Mouse (Mus musculus) erythroid progenitor cell, adult 5-6 weeks (primary cell): ENCODE data around the gene Neurl1b. TPM values are rescaled to one million over a fixed set of nuclear protein-coding genes. Genes with fewer than 3 reads are reported as not detected.

Experiments
- ATAC-seq: replicated peaks from 2 replicates; pipeline ENCODE4 v1.8.0; 2016; ENCODE audit warnings: moderate number of reproducible peaks, mild to moderate bottlenecking, moderate TSS enrichment, inconsistent platforms; ENCODE audit not compliant: poor library complexity, low FRiP score, severe bottlenecking
- total RNA-seq, 2 experiments: library from RNA; stranded (forward) in 1 of 2; stranded (reverse) in 1 of 2; fragments of 150-400 nt in 1 of 2; fragments of 186-747, 209-891 nt in 1 of 2; gene quantifications; 2 replicates each; pipeline versions ENCODE4 v1.2.3 to v1.2.4; 2015 to 2017; ENCODE audit warnings: low replicate concordance in 2 of 2

The Neurl1b gene
- total RNA-seq, 2 experiments from 2014 or later, result 1.5 to 2.5 TPM

DNA sequence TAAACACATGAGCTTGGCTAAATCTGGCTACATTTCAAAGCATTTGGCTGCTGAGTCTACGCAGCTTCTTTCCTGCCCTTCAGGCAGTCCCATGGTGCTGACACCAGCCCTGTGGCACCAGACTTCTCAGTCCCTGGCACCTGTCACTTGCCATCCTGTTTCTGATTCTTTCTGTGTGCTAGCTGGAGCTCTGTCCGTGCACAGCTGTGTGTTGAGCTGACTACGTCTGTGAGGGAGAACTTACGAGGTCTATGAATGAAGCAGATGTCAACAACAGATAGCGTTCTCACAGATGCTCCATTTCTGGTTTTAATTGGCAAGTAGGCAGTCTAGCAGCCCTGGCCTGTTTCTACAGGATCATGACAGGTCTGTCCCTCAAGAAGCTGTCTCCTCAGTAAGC lies 24.0 kb upstream of the Neurl1b start:
- no peak for ATAC-seq

DNA sequence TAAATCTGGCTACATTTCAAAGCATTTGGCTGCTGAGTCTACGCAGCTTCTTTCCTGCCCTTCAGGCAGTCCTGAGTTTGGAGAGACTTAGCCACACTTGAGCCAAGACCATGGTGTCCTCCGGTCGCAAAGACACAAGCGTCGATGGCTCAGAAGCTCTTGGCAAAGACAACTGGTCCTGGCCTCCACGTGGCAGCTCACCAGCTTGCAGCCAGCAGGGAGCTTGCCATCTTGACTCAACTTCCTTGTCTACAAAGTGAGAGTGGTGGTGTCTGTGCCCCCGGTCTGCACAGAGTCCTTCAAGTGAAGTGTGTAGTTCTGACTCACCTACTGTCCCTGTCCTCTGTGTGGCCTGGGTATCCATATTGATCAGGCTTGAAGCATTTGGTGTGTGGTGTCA lies 22.3 kb upstream of the Neurl1b start:
- no peak for ATAC-seq

DNA sequence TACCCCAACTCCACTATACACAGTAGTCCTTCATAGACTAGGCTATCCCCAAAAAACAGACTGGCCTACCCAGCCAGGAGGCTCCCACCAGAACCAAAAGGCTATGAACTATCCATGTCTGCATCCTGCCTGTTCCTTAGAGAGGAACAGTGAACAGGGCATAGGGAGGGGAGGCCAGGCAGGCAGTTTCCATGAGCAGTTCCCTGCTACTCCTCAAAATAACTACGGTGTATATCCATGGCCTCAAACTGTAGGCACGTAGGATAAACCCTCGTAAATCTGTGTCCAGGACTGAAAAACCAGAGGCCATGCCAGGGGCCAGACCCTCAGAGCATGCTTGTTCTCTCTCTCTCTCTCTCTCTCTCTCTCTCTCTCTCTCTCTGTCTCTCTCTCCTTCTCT lies 17.9 kb upstream of the Neurl1b start:
- ATAC-seq, result no peak

DNA sequence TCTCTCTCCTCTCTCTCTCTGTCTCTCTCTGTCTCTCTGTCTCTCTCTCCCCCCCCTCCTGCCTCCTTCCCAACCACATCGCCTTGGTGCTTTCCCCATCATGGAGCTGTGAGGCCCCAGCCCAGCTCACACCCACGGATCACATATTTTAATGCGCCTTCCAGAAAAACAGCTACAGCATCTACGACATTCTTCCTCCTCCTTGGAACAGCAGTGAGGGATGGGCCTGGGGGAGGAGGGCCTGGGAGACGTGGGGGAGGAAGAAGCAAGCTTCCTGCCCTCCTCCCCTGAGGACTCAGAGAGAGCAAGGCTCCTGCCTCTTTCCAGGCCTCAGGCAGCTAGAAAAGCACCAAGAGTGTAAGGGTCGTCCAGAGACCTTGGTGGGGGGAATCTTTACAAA lies 17.3 kb upstream of the Neurl1b start:
- no peak for ATAC-seq

DNA sequence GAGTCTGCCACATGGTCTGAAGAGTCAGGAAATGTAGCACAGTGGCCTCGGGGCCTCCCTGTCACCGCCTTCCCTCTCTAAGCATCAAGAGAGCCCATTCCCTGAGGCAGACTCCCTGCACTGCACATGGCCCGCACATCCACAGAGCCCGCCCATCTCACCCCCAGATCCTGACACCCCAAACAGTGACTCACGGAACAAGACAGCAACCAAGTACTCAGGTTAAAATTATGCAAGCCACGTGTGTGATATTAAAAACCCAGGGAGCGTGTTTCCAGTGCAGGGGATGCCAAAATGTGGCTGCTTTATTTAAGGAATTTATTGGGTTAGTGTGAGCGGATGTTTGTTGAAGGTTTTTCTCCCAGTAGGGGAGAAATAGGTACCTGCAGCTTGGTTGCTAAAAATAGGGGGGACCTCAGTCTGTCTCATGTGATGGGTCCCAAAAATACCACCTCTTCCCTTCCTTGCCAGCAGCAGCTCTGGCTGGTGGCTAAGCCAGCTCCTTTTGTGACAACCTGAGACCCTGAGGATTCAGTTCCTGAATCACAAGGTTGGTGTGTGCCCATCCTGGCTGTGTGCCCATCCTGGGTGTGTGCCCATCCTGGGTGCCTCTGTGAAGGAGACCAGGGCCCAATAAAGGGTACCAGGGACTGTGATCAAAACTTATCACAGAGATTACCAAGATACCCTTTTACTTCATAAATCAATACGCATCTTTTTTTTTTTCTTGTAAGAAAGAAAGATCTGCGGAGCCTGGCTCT lies 9.1 kb upstream of the Neurl1b start:
- ATAC-seq, result no peak

DNA sequence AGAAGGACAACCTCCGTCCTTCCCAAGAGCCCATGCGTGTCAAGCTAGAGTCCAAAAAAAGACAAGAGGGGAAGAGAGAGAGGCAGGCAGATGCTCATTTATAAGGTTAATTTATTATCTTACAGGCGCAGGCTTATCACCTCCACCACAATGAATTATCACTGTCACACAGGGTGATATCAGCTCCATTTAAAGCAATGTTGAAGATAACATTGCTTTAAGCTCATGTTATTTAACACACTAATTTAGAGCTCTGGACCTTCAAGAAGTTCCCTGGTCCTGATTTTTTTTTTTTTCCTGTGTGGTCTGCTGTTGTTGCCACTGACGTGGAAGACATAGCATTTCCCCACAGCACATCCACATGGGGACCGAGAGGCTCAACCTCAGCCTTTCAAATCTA lies 1.7 kb upstream of the Neurl1b start:
- ATAC-seq, result no peak

DNA sequence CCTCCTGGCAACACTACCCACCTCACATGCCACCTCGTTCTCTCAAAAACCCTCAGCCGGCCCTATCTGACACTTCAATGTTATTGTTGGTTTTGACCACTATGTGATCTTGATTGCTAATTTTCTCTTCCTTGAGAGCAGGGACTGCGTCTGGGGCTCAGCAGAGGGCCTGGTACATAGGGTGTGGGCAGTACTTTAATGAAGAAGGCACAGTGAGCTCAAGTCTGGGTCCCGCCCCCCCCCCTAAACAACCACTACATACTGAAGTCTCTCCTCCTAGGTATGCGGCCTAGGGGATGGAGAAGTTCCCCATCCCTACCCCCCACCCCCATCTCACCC lies 476 bp upstream of the Neurl1b start:
- ATAC-seq, result no peak

DNA sequence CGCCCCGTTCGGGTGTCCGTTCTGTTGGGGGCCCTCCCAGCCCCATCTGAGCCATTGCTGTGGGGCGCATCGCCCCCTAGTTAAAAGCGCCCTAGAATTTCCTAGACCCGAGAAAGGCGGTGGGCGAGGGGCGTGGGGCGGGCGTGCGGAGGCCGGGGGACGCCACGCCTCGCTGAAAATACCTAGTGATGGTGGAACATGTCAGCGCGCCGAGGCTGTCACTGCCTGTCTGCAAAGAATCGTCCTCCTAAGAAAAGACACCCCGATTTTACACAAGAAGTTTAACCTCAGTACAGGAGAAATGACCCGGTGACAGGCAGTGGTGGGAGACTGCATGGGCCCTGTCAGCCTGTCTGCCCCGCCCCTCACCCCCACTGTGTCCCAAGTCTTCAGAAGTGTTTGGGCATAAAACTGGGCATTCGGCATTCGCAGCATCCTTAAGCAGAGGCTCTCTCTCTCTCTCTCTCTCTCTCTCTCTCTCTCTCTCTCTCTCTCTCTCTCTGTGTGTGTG lies 781 bp downstream of the Neurl1b start:
- ATAC-seq, result no peak

DNA sequence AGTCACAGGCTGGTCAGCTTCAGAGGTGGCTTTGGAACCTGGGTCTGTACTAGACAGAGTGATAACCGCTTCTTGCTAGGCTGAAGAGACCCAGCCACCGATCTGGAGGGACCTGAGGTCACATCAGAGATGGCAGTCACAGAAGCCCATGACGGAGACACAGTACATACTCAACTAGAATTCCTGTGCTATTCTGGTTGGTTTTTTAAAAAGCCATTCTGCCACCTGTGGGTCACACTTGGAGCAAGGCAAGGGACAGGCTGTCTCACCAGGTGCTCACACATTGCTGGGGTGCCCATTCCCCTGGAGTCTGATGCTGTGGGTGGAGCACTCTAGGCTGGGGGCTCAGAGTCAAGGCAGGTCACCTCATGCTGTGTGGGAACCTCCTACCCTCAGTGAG lies 1.5 kb downstream of the Neurl1b start:
- no peak for ATAC-seq

DNA sequence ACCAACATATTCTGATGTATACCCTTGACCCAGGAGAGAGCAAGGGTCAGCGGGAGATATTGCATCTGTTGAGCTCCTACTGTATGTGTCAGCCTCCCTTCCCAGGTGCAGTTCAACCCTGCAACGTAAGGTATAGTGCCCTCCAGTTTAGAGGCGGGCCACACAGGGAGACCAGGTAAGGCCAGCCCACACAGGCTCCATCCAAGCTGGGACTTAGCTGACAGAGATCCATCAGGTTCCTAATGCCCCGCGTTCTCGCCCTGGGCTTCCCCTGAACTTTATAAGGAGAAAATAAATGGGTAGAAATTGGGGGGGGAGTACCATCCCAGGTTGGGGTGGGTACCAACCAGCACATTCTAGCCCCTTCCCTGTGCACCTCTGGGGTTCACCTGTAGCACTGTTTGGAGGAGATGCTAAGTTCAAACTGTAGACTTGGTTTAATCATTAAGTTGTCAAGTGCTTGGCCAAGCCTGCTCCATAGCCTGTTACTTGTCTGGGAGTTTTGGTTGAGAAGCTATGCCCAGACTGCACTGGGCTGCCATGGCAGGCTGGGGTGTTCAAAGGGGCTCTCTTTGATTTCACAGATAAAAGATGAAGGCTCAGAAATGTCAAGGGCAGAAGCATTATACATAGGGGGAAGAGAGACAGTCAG lies 3.3 kb downstream of the Neurl1b start:
- ATAC-seq, result no peak

DNA sequence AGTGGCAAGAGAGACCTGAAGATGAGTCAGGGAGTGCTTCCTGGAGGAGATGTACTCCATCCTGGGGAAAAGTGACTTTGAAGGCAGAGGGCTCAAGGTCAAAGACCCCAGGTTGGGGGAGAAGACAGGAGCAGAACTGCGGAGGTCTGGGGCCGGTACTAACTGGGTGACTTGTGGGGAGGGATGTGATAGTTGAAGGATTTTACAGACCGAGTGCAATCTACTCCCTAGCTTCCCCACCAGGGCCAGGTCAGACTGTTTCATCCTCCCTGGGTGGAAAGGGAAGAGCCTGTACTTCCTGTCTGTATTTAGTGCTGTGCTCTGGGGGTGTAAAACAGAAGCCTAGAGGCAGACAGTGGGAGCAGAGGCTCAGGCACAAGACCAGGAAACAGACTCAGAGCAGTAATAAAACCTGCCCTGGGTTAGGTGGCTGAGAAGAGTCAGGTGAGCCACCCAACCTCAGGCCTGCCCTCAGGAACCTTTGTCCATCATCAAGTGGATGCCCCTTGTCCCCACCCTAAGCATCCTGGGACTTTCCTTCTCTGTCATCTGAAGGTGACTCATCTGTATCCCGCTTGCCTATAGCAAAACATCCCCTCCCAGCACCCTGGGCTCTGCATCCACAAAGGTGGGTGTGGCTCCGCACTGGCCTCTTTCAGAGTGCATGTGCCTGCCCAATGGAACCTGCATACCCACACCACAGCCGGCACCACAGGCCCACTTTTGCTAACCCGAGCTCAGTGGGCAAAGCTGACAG lies 6.0 kb downstream of the Neurl1b start:
- ATAC-seq, result no peak

DNA sequence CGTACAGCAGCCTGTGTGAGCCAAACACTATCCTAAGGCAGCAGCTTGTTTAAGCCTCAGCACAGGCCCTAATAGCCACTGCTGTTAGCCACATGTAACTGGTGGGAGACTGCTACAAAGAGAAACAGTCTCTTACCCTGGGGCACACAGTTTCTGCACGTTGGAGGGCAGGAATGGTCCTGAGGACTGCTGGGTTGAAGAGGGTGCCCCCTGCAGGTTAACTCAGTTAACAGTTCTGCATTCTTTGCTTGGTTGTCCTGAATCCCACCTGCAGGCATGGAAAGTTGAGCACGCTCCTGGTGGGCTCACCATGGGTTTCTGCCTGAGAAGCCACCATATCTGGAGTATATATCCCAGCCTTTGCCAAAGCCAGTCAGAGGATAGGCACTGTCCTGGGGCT lies 6.9 kb downstream of the Neurl1b start:
- ATAC-seq, result no peak

DNA sequence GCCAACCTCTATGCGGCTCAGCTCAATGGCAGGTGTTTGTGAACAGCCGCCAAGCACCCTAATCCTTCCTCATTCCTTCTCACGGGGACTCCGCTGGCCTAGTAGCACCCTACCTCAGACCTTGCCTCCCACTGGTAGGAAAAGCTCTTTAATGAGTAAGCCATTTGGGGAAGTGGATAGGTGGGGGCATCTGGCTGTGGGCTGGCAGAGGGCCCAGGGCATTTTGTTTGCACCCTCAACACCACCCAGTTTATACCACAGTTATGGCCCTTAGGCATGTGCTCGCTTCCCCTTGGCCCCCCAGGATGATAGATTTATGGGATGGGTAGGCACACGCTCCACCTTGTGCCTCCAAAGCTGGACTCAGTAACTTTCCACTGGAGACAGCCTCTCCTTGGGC lies 7.8 kb downstream of the Neurl1b start:
- no peak for ATAC-seq

DNA sequence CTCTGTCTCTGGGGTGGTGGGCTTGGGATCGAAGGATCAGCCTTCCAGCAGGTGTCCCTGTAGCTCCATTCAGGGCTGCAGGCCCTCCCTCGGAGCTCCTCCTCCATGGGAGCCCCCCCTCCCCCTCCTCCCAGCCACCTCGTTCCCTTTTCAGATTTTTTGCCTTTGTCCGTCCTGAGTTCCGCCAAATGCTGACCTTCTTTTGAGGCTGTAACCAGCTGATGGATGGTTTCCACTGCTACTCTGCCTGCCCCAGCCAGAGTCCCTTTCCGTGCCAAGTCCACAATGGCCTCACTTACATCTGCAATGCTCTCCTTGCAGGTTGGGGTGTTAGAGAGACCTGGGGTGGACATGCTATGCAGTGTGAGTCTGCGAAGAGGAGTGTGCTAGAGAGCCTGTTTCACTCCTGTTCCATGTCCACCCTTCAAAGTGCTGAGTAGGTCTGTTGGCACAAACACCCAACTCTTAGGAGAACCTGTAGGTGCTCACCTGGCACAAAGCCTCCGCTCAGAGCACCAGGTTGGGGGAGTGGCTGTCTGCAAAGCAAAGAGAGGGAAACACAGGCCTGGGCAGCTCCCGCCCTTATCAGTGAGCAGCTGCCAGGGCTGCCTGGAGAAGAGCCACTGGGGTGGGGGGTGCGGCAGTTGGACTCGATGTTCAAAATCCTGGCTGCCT lies 9.5 kb downstream of the Neurl1b start:
- ATAC-seq, result no peak

DNA sequence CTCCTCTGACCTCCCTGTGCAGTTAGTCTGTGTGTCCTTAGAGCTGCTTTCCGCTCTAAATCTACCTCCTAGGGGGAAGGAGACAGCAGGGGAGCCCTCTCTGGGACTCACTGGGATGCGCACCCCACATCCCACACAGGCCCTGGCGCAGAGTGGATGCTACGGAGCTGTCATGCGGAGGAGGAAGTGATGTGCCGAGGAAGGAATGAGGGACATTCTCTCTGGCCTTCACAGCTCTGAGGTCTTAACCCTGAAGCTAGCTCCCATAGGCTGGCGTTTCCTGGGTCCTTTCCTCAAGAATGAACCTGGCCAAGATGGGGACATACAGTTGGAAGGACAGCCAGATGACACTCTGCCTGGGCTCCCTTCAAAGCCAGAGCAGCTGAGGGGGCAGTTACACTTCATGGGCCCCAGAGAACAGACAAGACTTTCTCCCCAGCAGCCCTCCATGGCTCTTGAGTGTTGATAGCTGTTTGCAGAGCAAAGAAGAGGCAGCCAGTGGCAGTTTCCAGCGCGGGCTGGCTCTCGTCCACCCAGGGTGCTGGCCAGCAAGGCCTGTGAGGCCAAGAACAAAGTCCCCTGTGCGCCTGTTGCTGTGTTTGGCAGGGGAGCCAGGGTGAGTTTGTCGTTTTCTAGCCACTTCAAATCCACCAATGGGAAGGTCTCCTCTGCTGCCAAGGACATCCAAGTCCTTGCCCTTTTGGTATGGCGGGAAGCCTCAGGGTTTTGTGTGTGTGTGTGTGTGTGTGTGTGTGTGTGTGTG lies 10.5 kb downstream of the Neurl1b start:
- no peak for ATAC-seq

DNA sequence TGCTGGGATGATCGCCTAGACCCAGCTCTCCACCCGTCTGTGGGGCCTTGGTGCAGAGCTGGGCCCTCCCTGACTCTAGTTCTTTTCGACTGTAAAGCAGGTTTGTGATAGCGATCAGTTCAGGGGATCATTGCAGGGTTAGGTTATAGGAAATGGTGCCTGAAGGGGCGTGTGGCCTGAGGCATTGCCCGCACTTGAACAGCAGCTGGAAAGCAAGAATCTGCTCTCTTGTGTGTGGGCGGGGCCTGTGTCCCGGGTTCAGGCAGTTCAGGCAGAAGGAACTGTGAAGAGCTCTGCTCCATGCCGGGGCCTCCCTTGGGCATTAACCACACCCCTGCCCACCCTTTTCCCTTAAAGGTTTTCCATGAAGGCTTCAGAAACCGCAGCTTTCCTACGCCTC lies 18.7 kb downstream of the Neurl1b start:
- no peak for ATAC-seq

DNA sequence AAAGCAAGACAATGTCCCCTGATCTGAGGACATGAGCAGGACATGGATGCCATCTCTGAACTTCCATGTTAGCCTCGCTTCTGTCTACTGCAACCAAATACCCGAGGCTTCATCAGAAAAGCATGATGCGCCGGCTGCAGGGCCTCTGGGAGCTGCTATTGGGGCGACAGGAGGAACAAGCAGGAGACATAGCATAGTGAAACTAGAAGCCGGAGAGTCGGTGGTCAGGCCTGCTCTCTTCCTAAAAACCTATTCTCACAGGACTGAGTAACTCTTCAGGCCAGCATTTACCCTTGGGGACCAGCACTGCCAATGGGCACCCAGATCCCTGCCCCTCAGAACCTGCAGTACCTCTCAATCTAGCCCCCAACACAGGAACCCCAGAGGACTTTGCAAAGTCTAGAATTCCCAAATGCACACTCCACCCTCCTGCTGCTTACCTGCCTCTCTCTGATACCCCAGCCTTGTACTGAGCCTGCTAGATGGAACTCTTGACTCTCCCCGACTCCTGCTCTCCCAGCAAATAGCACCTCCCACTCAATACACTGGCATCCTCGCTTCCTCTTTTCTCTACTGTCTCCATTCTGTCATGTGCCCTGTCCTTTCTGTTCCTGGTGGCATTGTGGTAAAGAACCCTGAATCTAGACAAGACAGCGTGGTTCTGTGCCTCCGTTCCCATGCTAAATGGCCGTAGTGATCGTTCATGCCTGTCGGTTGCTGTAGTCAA lies 22.6 kb downstream of the Neurl1b start:
- ATAC-seq, result no peak

DNA sequence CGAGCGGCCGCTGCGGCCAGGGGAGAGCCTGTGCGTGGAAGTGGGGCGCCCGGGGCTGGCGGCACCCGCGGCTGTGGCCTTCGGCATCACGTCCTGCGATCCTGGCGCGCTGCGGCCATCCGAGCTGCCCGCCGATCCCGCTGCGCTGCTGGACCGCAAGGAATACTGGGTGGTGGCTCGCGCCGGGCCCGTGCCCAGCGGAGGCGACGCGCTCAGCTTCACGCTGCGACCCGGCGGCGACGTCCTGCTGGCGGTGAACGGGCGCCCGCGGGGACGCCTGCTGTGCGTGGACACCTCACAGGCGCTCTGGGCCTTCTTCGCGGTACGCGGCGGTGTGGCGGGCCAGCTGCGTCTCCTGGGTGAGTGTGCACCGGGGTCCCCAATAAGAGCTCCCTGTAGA lies 24.4 kb downstream of the Neurl1b start:
- no peak for ATAC-seq

DNA sequence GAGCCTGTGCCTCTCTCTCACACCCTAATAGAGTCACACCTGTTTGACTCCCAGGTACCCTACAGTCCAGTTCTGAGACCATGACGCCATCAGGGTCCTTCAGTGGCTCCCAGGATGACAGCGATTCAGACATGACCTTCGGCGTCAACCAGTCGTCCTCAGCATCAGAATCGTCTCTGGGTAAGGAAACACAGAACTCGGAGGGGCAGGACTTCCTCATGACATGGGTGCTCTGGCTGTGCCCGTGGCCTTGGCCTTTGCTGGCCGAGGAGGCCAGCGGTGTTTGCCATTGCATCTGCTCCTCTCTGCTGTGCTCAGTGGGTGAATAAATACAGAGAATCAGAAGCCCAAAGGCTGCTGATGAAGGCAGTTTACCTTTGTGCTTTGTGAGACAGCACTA lies 26.4 kb downstream of the Neurl1b start:
- no peak for ATAC-seq
